Mouse (Mus musculus) neural tube, embryonic 14.5 days (tissue): ENCODE results near the gene Nmbr. TPM values are rescaled to one million over a fixed set of nuclear protein-coding genes. Genes with fewer than 3 reads are reported as not detected.

ENCODE experiments used
- polyA plus RNA-seq: library from polyadenylated mRNA; unstranded; fragments of >200 nt; fragmentation: Nextera tagmentation; extraction: Ambion mirVana; gene quantifications from 2 replicates; pipeline ENCODE4 v1.2.1, GENCODE M21; 2014

Gene Nmbr
- polyA plus RNA-seq, 1 experiment from 2014 or later, result 3.4 TPM

Other genes with a start within 250 kb of the Nmbr start
- gene Adgrg6, start 159.9 kb upstream of the Nmbr start, polyA plus RNA-seq, result 1.2 and 5.0 TPM in 2 replicates
- gene Vta1, start within 50 bp of the Nmbr start, polyA plus RNA-seq, result 218 and 224 TPM in 2 replicates
- not detected in 2 replicates for gene Gje1, start 12.6 kb downstream of the Nmbr start, polyA plus RNA-seq